Mouse (Mus musculus): ENCODE measurements around the gene Vps52. TPM values are rescaled to one million over a fixed set of nuclear protein-coding genes. Genes with fewer than 3 reads are reported as not detected.

The Vps52 gene
- 46.8 and 52.9 TPM in 2 replicates for total RNA-seq (2021)
- long read RNA-seq, experiment 1, transcript Vps52-201 (20 exons, 3,383 nt), result major isoform, 70 of 108 reads
- long read RNA-seq, experiment 1, partial matches to known transcripts, result 17 of 108 reads
- long read RNA-seq, experiment 1, other reads (novel, unspliced or antisense), result 21 of 108 reads
- long read RNA-seq, experiment 2, transcript Vps52-201 (20 exons, 3,383 nt), result major isoform, 30 of 53 reads
- long read RNA-seq, experiment 2, partial matches to known transcripts, result 15 of 53 reads
- long read RNA-seq, experiment 2, other reads (novel, unspliced or antisense), result 8 of 53 reads

DNA sequence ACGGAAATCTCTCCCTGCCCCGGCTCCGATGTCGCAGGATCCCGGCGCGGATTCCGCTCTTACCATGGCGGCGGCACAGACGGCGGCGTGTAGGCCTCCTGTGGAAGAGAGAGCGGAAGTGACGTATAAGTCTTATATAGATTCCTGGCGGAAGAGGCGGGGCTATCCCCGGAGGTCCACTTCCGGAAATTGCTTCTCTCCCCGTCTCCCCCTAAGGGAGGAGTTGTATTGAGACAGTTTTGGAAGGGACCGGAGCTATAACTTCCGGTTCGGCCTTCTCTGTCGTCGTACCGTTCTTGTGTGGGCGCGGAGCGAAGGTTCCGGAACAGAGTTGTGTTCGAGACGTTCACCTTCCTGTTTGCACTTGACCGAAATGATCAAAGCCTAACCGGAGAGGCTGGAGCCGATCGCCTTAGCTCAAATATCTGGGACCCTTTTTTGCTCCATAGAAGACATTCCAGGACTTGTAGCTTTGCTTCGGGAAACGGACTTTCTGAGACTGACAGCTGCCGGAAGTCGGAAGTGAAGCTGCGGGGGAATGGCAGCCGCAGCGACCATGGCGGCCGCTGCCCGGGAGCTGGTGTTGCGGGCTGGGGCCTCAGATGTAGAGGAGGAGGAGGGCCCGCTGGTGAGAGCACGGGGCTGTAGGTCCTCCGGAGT, at the start of gene Vps52, which contains the start of gene Rps18:
Gene Vps52 (plus strand): TSS at position 258 of the 660 bp plus-strand sequence.
Gene Rps18 (minus strand): TSS at position 447 of the 660 bp plus-strand sequence.
- DNase-seq, result peak; percentile 95

DNA sequence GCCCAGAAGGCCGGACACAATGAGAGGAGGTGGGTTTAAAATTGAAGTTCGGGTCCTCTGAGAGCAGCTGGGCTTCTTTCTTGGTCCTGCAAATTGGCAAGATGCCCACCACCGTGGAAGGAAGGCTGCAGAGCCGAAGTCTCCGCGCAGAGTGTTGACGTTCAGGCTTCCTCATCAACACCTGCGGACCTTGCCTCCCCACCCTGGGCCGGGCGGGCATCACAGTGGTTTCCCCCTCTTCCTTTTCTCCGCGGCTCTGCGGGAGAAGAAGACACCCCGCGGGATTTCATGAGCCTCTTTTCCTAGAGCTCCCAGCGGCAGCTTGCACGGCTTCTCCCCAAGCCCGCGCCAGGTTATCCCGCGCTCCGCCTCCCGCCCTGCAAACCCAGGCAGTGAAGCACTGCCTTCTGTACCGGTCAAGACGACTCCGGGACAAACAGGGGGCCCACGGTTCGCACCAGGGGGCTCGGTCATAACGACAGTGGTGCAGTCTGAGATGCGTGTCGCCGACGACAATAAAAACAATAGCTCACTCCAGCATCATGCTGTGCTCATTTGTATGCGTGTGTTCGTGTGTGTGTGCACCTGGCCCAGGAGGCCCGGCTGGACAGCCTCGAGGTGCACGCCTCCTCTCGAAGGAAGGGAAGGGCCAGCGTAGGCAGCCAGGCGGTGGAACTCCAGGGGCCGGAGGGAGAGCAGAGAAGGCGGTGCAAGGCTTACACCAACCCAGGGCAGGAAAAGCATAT, 47.1 kb upstream of the Vps52 start:
- peak; percentile 55 for DNase-seq

DNA sequence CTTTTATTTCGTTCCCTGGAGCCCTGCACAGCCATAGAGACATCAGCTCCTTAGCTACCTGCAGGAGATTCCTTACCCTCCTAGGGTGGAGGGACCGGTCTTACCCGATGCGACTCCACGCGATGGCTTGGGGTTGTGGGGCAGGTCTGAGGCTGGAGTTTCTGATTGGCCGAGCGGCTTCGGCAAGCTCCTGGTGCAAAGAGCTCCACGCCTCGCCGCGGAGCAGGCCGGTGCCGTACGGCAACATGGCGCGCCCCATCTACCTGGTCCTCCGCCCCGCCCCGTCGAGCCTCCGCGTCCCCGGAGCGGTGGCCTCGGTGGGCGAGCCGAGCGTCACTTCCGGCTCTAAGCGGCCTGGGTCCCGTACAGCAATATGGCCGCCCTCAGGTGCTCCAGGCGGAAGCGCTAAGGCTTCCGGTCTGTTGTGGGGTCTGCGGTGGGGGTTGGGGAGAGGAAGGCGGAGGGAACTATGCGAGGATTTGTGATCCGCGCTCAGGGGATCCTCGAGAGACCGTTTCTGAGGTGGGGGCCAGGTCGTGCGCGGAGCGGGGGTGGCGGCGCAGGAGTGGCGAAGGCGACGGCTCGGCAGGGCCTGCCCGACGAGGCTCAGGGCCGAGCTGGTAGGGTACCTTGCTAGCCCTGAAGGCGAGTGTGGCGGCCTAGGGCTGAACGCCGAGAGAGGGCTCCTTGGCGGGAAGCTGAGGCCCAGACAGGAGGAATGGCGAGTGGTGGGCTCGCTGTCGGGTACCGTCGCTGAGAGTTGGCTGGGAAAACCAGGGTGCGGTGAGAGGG, 46.3 kb upstream of the Vps52 start, which contains the start of gene Daxx:
Gene Daxx (plus strand): TSS at position 338 of the 792 bp plus-strand sequence.
- peak; percentile 100 for DNase-seq

DNA sequence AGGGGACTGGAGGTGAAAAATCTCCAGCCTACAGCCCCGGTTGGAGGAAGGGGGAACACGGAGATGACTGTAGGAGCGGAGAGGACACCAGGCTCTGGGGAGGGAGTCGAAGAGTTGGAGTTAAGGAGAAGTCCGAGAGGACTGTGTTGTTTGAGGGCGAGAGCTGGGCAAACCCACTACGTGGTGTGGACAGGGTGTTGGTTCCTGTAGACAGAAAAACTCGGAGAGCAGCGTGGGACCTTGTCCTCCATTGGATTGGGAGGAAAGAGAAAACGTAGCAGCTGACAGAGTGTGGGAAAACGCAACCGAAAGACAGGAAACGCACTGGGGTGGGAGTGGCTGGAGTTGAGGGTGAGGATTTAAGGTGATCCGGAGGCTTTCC, 45.8 kb upstream of the Vps52 start:
- DNase-seq, result peak; percentile 77

DNA sequence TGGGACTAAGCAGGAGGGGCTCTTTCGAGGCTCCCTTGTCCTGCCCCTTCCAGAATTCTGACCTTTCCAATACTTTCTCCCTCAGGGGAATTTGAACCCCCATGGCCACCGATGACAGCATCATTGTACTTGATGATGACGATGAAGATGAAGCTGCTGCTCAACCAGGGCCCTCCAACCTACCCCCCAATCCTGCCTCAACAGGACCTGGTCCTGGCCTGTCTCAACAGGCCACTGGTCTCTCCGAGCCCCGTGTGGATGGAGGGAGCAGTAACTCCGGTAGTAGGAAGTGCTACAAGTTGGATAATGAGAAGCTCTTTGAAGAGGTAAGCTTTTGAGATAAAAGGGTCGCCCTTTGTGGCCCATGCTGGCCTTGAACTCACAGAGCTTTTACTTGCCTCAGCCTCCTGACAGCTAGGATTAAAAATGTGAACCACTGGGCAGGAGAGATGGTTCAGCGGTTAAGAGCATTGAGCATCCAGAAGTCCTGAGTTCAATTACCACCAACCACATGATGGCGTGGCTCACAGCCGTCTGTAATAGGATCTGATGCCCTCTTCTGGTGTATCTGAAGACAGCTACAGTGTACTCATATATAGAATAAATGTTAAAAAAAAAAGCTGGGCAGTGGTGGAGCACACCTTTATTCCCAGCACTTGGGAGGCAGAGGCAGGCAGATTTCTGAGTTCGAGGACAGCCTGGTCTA, 45.1 kb upstream of the Vps52 start:
- no peak for DNase-seq

DNA sequence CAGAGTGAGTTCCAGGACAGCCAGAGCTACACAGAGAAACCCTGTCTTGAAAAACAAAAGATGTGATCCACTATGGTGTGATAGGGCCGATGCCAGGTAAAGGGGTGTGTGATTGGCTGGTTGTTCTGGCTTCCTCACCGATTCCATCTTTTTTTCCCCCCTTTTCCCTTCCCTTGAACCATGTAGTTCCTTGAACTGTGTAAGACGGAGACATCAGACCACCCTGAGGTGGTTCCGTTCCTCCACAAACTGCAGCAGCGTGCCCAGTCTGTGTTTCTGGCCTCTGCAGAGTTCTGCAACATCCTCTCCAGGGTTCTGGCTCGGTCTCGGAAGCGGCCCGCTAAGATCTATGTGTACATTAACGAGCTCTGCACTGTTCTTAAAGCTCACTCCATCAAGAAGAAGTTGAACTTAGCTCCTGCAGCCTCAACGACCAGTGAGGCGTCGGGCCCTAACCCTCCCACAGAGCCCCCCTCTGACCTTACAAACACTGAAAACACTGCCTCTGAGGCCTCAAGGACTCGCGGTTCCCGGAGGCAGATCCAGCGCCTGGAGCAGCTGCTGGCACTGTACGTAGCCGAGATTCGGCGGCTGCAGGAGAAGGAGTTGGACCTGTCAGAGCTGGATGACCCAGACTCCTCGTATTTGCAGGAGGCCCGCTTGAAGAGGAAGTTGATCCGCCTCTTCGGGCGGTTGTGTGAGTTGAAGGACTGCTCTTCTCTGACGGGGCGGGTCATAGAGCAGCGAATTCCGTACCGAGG, 44.4 kb upstream of the Vps52 start:
- DNase-seq, result no peak

DNA sequence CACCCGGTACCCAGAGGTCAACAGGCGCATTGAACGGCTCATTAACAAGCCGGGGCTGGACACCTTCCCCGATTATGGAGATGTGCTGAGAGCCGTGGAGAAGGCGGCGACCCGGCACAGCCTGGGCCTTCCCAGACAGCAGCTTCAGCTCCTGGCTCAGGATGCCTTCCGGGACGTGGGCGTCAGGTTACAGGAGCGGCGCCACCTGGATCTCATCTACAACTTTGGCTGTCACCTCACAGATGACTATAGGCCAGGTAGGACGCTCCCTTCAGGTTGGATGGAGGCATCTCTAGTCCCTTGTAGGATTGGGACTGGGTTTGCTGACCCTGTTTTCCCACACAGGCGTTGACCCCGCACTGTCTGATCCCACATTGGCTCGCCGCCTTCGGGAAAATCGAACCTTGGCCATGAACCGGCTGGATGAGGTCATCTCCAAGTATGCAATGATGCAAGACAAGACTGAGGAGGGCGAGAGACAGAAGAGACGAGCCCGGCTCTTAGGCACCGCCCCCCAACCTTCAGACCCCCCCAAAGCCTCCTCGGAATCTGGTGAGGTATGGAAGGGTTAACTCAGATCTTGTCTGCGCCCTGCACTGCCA, 43.7 kb upstream of the Vps52 start:
- DNase-seq, result no peak

DNA sequence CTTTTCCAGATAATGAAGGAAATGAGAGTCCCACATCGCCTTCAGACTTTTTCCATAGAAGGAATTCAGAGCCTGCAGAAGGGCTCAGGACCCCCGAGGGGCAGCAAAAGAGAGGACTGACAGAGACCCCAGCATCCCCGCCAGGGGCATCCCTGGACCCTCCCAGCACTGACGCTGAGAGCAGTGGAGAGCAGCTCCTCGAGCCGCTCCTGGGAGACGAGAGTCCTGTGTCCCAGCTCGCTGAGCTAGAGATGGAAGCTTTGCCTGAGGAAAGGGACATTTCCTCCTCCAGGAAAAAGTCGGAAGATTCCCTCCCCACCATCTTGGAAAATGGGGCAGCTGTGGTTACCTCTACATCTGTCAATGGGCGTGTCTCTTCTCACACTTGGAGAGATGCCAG, 42.3 kb upstream of the Vps52 start:
- no peak for DNase-seq

DNA sequence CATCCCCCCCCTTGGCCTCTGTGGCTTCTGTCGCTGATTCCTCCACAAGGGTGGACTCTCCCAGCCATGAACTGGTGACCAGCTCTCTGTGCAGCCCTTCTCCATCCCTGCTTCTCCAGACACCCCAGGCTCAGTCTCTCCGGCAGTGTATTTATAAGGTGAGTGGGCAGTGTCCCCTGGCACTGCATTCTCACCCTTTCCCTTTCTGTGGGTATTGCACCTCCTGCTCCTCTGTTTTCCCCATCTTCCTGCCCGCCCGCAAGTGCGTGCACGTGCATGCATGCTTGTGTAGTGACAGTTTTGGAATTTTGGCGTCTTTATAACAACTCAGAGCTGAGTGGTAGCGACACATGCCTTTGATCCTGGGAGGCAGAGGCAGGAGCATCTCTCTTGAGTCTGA, 41.7 kb upstream of the Vps52 start:
- no peak for DNase-seq

DNA sequence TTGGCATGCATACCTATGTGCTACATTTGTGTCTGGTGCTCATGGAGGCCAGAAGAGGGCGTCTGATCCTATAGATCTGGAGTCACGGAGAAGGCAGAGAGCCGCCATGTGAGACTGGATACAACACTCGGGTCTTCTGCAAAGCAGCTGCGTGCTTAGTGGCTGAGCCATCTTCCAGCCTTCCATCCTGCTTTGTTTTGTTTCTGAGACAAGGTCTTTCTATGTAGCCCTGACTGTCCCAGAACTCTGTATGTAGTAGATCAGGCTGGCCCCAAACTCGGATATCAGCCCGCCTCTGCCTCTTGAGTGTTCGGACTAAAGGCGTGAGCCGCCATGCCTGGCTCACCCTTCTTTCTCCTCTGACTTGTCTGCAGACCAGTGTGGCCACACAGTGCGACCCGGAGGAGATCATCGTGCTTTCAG, 40.6 kb upstream of the Vps52 start:
- no peak for DNase-seq

DNA sequence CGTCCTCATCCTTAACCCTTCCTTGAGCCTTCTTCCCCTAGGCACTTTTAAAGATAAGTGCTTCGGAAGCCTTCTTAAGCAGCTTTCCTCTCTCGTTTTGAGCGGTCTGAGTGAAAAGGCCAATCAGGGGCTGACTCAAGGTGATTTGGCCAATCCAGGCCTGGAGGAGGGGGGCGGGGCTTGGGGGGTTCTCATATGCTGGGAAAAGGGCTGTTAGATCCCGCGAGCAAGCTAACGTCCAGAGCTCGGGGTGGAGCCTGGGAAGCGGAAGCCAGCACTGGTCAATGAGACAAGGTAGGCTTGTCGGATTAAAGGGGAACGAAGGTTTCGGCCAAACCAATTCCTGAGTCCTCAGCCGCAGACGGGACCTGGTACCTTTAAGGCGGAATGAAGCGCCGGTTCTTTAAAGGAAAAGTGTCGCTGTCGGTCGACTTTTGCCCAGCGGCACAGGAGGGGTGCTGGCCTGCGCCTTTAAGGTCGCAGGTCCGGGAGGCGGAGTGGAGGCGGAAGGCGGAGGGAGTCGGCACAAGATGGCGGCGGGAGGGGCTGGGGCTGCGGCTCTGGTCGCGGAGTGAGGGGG, 39.9 kb upstream of the Vps52 start, which contains the start of the genes Tapbp and Zbtb22:
Gene Tapbp (plus strand): TSS at position 229 of the 580 bp plus-strand sequence.
Gene Zbtb22 (plus strand): TSS at position 234 of the 580 bp plus-strand sequence.
- peak; percentile 98 for DNase-seq

DNA sequence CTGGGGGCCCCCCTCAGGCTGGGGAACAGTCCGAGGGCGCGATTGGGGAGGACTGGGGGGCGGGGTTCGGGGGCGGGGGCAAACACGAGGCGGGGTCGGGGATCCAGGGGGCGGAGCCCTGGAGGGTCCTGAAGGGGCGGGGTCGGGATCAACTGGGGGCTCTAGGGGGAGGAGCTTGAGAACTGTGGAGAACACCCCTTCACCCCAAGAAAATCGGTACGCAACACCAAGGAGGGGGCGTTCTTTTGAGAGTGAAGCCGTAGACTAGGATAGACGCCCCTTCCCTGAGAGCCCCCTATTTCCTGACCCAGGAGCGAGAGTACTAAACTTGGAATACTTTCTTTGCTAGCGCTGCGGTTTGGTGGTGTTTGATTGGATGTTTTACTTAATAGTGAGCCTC, 39.3 kb upstream of the Vps52 start:
- DNase-seq, result no peak

DNA sequence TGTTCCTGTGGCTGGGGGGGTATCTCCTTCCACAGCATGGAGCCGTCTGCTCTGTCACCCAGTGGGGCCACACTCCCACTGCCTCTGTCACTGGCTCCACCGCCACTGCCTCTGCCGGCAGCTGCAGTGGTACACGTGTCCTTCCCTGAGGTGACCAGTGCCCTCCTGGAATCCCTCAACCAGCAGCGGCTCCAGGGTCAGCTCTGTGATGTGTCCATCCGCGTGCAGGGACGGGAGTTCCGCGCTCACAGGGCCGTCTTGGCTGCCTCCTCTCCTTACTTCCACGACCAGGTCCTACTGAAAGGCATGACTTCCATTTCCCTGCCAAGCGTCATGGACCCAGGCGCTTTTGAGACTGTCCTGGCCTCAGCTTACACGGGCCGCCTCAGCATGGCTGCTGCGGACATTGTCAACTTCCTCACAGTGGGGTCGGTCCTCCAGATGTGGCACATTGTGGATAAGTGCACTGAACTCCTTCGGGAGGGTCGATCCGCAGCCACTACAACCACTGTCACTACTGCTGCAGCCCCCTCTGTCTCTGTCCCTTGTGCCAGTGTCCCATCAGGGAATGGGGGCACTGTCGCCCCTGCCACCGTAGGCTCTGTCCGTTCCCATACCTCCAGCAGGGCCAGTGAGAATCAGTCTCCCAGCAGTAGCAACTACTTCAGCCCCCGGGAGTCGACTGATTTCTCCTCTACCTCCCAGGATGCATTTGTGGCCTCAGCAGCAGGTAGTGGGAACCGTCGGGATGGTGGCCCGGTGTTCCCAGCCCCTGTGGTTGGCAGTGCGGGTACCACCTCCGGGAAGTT, 38.6 kb upstream of the Vps52 start:
- peak; percentile 53 for DNase-seq

DNA sequence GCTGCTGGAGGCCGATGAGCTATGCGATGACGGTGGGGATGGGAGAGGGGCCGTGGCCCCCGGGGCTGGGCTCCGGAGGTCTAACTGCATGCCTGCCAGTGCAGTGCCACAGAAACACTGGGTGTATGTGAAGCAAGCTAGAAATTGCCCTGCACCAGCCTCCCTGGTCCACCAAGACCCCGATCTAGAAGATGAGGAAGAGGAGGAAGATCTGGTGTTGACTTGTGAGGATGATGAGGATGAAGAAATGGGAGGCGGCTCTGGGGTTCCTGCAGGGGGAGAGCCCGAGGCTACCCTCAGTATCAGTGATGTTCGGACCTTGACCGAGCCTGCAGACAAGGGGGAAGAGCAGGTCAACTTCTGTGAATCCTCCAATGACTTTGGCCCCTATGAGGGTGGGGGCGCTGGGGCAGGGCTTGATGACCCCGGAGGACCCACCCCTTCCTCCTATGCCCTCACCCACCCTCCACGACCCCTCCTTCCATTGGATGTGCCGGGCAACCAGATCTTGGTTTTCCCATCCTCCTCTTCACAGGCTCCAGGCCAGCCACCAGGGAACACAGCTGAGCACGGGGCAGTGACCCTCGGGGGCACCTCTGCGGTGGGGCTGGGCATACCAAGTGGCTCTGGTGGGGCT, 37.8 kb upstream of the Vps52 start:
- no peak for DNase-seq

DNA sequence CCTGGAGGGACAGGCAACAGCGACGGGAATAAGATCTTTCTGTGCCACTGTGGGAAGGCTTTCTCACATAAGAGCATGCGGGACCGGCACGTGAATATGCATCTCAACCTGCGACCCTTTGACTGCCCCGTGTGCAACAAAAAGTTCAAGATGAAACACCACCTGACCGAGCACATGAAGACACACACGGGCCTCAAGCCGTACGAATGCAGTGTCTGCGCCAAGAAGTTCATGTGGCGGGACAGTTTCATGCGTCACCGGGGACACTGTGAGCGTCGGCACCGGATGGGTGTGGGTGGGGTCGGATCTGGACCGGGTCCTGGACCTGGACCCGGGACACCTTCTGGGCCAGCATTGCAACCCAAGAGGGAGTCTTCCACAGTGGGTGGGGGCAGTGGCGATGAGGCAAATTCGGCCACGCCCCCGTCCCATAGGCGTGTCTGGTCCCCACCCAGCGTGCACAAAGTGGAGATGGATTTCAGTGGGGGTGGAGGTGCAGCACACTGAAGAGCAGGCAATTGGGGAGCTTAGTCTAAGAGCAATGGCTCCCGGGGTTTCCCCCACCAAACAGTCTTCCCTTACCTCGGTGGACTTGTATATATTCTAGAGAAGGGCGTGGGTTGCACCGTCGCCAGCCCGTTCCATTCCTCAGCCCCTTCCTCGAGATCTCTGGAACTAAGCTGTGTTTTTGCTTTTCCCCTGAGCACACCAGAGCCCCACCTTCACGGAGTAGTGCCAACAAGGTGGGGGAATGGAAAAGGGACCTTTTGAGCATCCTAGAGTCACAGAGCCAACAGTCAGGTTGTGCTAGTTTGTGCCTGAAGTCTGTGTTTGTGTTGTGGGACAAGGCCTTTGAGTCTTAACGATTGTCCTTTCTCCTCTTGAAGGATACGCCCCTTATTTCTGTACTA, 37.1 kb upstream of the Vps52 start:
- peak; percentile 40 for DNase-seq

DNA sequence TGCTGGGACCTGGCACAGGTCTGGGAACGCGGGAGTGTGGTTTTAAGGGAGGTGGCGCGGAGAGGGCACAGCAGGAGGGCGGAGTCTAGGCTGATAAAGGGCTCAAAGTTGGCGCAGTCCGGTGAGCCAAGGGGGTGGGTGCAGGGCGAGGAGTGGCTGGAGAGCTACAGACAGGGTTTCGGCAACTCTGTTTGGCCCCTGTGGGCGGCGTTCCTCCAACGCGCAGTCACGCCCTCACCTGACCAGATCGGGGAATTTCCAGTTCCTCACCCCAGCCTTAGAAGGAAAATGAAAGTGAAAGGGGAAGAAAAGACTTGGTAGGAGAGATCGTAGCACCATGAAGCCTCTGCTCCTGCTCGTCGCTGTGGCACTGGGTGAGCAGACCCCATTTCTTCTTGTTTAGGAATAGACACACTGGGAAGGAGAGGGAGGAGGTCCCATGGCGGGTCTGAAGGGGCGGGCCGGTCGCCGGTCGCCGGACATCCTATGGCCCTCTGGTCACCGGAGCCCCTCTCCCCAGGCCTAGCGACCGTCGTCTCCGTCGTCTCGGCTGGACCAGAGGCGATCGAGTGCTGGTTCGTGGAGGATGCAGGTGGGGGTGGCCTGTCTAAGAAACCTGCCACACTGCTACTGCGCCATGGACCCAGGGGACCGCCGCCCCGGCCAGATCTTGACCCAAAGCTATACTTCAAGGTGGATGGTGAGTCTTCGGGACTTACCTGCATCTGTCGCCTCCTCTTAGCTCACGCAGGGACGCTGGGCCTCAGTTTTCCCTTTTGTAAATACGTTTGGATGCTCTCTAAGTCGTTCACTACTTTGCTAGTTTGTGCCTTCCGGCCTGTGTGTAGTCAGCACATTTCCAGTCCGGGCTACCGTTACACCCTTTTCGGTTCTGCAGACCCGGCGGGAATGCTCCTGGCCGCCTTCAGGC, 36.0 kb upstream of the Vps52 start:
- peak; percentile 93 for DNase-seq

Measured in adrenal gland, postnatal 14 days (tissue).